Mouse (Mus musculus) stomach, postnatal 0 days (tissue): Measurements from ENCODE around the gene Mt4.

Source experiments
- CTCF ChIP-seq: IDR thresholded peaks from 2 replicates; pipeline ENCODE4 v1.5.1; 2016; ENCODE audit warnings: antibody characterized with exemption, low read depth, mild to moderate bottlenecking, moderate library complexity
- EP300 ChIP-seq: optimal IDR thresholded peaks from 2 replicates; pipeline ENCODE3; 2016; ENCODE audit warnings: antibody characterized with exemption

- TF ChIP-seq CTCF, result no peak
- TF ChIP-seq EP300, result no peak
These were observed 3.3 kb downstream of the Mt4 start for GRCm38 (mm10) chr8:94140266-94140795.
